Mouse (Mus musculus): Measurements from ENCODE around the gene Ltk. TPM values are rescaled to one million over a fixed set of nuclear protein-coding genes. Genes with fewer than 3 reads are reported as not detected.

Gene Ltk
- polyA plus RNA-seq, 1 experiment, result 3.9 TPM

DNA sequence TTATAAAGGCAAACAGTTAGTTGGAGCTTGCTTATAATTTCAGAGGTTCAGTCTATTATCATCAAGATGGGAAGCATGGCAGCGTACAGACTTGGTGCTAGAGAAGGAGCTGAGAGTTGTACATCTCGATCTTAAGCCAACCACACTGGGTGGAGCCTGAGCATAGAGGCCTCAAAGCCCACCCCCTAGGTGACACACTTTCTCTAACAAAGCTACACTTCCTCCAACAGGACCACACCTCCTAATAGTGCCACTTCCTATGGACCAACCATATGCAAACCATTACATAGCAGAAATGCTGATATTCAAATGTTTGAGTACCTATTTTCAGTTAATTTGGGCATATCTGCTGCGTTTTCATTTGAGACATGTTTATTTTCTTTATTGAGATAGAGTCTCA, 50.2 kb downstream of the Ltk start:
- Histone ChIP-seq H3K4me1 (ENCODE audit: control insufficient read depth, insufficient read depth, low read length) (no peaks in the 10 kb centered on the region), H3K4me3 (replicated peaks; ENCODE audit: extremely low read depth, low read depth, low read length) (no peak overlapping the region)
- no peak for TF ChIP-seq POLR2A (IDR thresholded peaks at IDR 0.05; ENCODE audit: borderline replicate concordance, extremely low read depth, low read depth, low read length)
- no peak for TF ChIP-seq CTCF (IDR thresholded peaks at IDR 0.05; ENCODE audit: insufficient read depth, low read length)
- WGBS, result 88% methylated on average over 3 of the region's 3 CpGs
- DNase-seq, result no peak

- Histone ChIP-seq H3K4me1 (ENCODE audit: control insufficient read depth, insufficient read depth, low read length) (no peaks in the 10 kb centered on the region), H3K4me3 (replicated peaks; ENCODE audit: extremely low read depth, low read depth, low read length) (no peak overlapping the region)
- DNase-seq, result no peak
- WGBS, result 47% methylated on average over 3 of the region's 3 CpGs
- TF ChIP-seq POLR2A (IDR thresholded peaks at IDR 0.05; ENCODE audit: borderline replicate concordance, extremely low read depth, low read depth, low read length), result no peak
- TF ChIP-seq CTCF (IDR thresholded peaks at IDR 0.05; ENCODE audit: insufficient read depth, low read length), result no peak
Observed at GRCm38 (mm10) chr2:119707676-119708075, 52.6 kb downstream of the Ltk start.

GRCm38 (mm10) chr2:119703171-119703570, 57.1 kb downstream of the Ltk start:
- no peak for TF ChIP-seq CTCF (IDR thresholded peaks at IDR 0.05; ENCODE audit: insufficient read depth, low read length)
- TF ChIP-seq POLR2A (IDR thresholded peaks at IDR 0.05; ENCODE audit: borderline replicate concordance, extremely low read depth, low read depth, low read length), result no peak
- 89% methylated on average over 2 of the region's 2 CpGs for WGBS
- H3K4me3 ChIP-seq (replicated peaks; ENCODE audit: extremely low read depth, low read depth, low read length), result no peak overlapping the region

More at GRCm38 (mm10) chr2:119703171-119703570, 57.1 kb downstream of the Ltk start:
- no peak for DNase-seq
- H3K4me1 ChIP-seq (ENCODE audit: control insufficient read depth, insufficient read depth, low read length), result peaks cover 3% of the 10 kb centered on the region; the same call in 1 of the 2 replicates

Other genes with a start within 250 kb of the Ltk start
- gene Exd1, start 212.8 kb downstream of the Ltk start, polyA plus RNA-seq (2012; rRNA removed), result 0.36 and 0.78 TPM in 2 replicates
- 71.9 and 99.6 TPM in 2 replicates for gene Chp1, start 212.7 kb downstream of the Ltk start, polyA plus RNA-seq (2012; rRNA removed)
- 0.10 and 0.49 TPM in 2 replicates for gene Nusap1, start 142.1 kb downstream of the Ltk start, polyA plus RNA-seq (2012; rRNA removed)
- gene Oip5, start 142.0 kb downstream of the Ltk start, polyA plus RNA-seq (2012; rRNA removed), result 0.81 and 1.3 TPM in 2 replicates
- gene Ndufaf1, start 97.6 kb downstream of the Ltk start, polyA plus RNA-seq (2012; rRNA removed), result 1.7 and 4.6 TPM in 2 replicates
- 6.7 and 10.3 TPM in 2 replicates for gene Rtf1, start 85.4 kb downstream of the Ltk start, polyA plus RNA-seq (2012; rRNA removed)
- 9.5 and 9.6 TPM in 2 replicates for gene Itpka, start 18.1 kb downstream of the Ltk start, polyA plus RNA-seq (2012; rRNA removed)
- 21.6 and 24.5 TPM in 2 replicates for gene Rpap1, start 27.1 kb upstream of the Ltk start, polyA plus RNA-seq (2012; rRNA removed)
- 11.8 and 16.4 TPM in 2 replicates for gene Tyro3, start 37.3 kb upstream of the Ltk start, polyA plus RNA-seq (2012; rRNA removed)
- gene Mga, start 136.8 kb upstream of the Ltk start, polyA plus RNA-seq (2012; rRNA removed), result 18.3 and 23.8 TPM in 2 replicates
- gene Mapkbp1, start 212.3 kb upstream of the Ltk start, polyA plus RNA-seq (2012; rRNA removed), result 31.5 and 37.5 TPM in 2 replicates